Mouse (Mus musculus): ENCODE measurements around the gene Jhy.

DNA sequence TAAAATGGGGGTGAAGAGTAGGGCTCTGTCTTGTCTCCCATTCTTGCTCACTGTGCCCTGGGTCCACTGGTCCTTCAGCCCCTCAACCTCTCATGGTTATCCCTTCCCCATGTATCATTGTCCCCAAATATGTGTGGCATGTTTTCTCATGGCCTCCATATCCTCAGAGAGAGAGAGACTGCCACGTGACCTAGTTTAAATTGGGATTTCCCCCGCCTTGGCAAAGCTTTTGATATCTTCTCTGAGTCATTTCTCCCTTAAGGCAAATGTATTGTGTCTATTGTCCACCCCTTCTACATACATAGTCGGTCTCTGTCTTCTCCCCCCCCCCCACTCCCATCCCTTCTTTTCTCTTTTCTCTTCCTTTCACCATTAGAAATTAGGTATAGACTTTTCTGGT lies 30.6 kb downstream of the Jhy start:
- TF ChIP-seq CTCF (IDR thresholded peaks at IDR 0.05; ENCODE audit: control insufficient read depth, insufficient read depth, insufficient read length), result no peak
- no peak for TF ChIP-seq MAX (IDR thresholded peaks at IDR 0.05)
- no peak for TF ChIP-seq CEBPB (IDR thresholded peaks at IDR 0.05; ENCODE audit: low read depth)
- peak; percentile 69 for TF ChIP-seq USF1 (IDR thresholded peaks at IDR 0.05; ENCODE audit: low read depth)
- no peak for TF ChIP-seq MYOG (IDR thresholded peaks at IDR 0.05; ENCODE audit: control insufficient read depth, extremely low read depth, insufficient read length)
- TF ChIP-seq MYOD1 (IDR thresholded peaks at IDR 0.05; ENCODE audit: control insufficient read depth, insufficient read length, low read depth), result no peak
- TF ChIP-seq FOSL1 (IDR thresholded peaks at IDR 0.05; ENCODE audit: insufficient read depth, low read length, poor library complexity, severe bottlenecking), result no peak
